In the genomic region with DNA sequence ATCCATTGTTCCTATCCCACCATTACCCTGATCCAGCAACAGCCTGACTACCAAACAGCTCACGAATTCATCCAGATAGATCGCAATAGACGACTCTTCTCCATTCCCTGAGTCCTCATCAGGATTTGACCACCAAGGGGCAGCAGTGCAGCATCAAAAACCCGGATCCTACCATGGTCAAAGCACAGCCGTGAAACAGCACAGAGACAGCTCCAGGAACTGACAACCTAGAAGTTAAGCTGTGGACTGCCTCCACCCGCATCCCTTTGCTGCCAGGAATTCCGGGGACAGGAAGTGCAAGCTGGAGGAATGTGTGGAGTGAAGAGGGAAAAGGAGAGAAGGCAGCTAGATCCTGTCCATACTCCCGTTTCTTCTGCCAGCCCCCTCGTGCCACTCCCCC, we compare ENCODE assay signal across 9 mouse cellular contexts. TPM values are rescaled to one million over a fixed set of nuclear protein-coding genes. Genes with fewer than 3 reads are reported as not detected.
A peak's percentile ranks its signal among the peaks of the same experiment; 100 is the strongest.
DNase-seq lines count a peak whose midpoint lies in the region; ATAC-seq and TF ChIP-seq lines count a peak whose summit lies in the region.
"Had no signal": no experiment of that assay in that cellular context is flagged by ENCODE, and none has a peak within 500 bp of the region (broad histone marks: within the 10 kb centered on the region; RNA-seq: fewer than 3 reads in every experiment).

No protein-coding gene starts in this region.

- TF ChIP-seq EP300 in stomach, postnatal 0 days (optimal IDR thresholded peaks at IDR 0.05), result no peak

- DNase-seq in 3T3-L1 (ENCODE audit: low read depth, low spot score), result peak; percentile 85
- peak; percentile 79 to 90 for DNase-seq in adrenal gland, adult (ENCODE audit: inconsistent age in 2 of 2, low spot score in 1 of 2)
- peak; percentile 67 for DNase-seq in embryo, embryonic 11.5 days (ENCODE audit: low read depth, low spot score)
- DNase-seq in heart, embryonic 10.5 days (ENCODE audit: low spot score), result peak; percentile 91
- DNase-seq in kidney, adult 8-10 months, result peak; percentile 80 to 81
- peak; percentile 64 for DNase-seq in liver, adult 2 months (ENCODE audit: extremely low read depth, low read depth, low spot score)
- peak; percentile 66 for DNase-seq in naive thymus-derived CD4-positive, alpha-beta T cell, adult 2 months (ENCODE audit: low read depth)
- peak; percentile 72 for DNase-seq in stomach, postnatal 0 days (ENCODE audit: low spot score)

- H3K79me2 ChIP-seq in liver, adult 2 months (ENCODE audit: control insufficient read depth, insufficient read depth, low read length), result no peaks in the 10 kb centered on the region

- ATAC-seq in stomach, postnatal 0 days (ENCODE audit: low FRiP score, low TSS enrichment), result peak; percentile 72

- H3K9me3 ChIP-seq in heart, embryonic 10.5 days, result no peaks in the 10 kb centered on the region
- no peaks in the 10 kb centered on the region for H3K9me3 ChIP-seq in stomach, postnatal 0 days (ENCODE audit: control insufficient read depth, low read length)
- H3K9me3 ChIP-seq: embryonic facial prominence, embryonic 12.5 days had no signal

- no peaks in the 10 kb centered on the region for H3K36me3 ChIP-seq in heart, embryonic 10.5 days
- no peaks in the 10 kb centered on the region for H3K36me3 ChIP-seq in liver, adult 2 months (ENCODE audit: control insufficient read depth, insufficient read depth, low read length)
- no peaks in the 10 kb centered on the region for H3K36me3 ChIP-seq in stomach, postnatal 0 days (ENCODE audit: control insufficient read depth, insufficient read depth, low read length)
- H3K36me3 ChIP-seq: embryonic facial prominence, embryonic 12.5 days had no signal

- TF ChIP-seq CTCF in liver, adult 2 months (IDR thresholded peaks at IDR 0.05; ENCODE audit: low read depth, low read length), result peak; percentile 74
- peak; percentile 92 for TF ChIP-seq CTCF in stomach, postnatal 0 days (IDR thresholded peaks at IDR 0.05; ENCODE audit: low read depth)

- H3K4me3 ChIP-seq in heart, embryonic 10.5 days, result no peak overlapping the region; the same call in 1 of the 2 replicates
- H3K4me3 ChIP-seq in liver, adult 2 months (ENCODE audit: insufficient read depth, low read depth, low read length), result no peak overlapping the region
- no peak overlapping the region for H3K4me3 ChIP-seq in stomach, postnatal 0 days (ENCODE audit: low read depth, low read length)
- H3K4me3 ChIP-seq: embryonic facial prominence, embryonic 12.5 days had no signal

- H3K4me2 ChIP-seq in stomach, postnatal 0 days (replicated peaks; ENCODE audit: low read depth), result no peak overlapping the region
- H3K4me2 ChIP-seq: embryonic facial prominence, embryonic 12.5 days had no signal

- peaks cover 33% of the 10 kb centered on the region for H3K4me1 ChIP-seq in heart, embryonic 10.5 days
- H3K4me1 ChIP-seq in liver, adult 2 months (ENCODE audit: control insufficient read depth, insufficient read depth, low read length), result peaks cover 7% of the 10 kb centered on the region; the same call in 1 of the 2 replicates
- H3K4me1 ChIP-seq in stomach, postnatal 0 days (replicated peaks; ENCODE audit: control insufficient read depth, insufficient read depth), result no peaks in the 10 kb centered on the region

- H3K27ac ChIP-seq in heart, embryonic 10.5 days, result peak overlapping the region; percentile 26
- H3K27ac ChIP-seq in liver, adult 2 months (replicated peaks; ENCODE audit: insufficient read depth, low read depth, low read length), result no peak overlapping the region
- H3K27ac ChIP-seq in stomach, postnatal 0 days (replicated peaks), result no peak overlapping the region
- H3K27ac ChIP-seq: embryonic facial prominence, embryonic 12.5 days had no signal

- H3K27me3 ChIP-seq in heart, embryonic 10.5 days (ENCODE audit: insufficient read depth, poor library complexity, severe bottlenecking), result 0 out of 2 replicates have a peak, but pooled peaks cover 6% of the 10 kb centered on the region
- no peaks in the 10 kb centered on the region for H3K27me3 ChIP-seq in liver, adult 2 months (ENCODE audit: control insufficient read depth, insufficient read depth, low read length)
- no peaks in the 10 kb centered on the region for H3K27me3 ChIP-seq in stomach, postnatal 0 days (ENCODE audit: control insufficient read depth, insufficient read depth, low read length)
- H3K27me3 ChIP-seq: embryonic facial prominence, embryonic 12.5 days had no signal

- H3K9ac ChIP-seq in liver, adult 2 months (ENCODE audit: low read depth, low read length), result no peak overlapping the region
- no peak overlapping the region for H3K9ac ChIP-seq in stomach, postnatal 0 days (ENCODE audit: low read length)
- H3K9ac ChIP-seq: embryonic facial prominence, embryonic 12.5 days had no signal

- WGBS in heart, embryonic 10.5 days, result 10% methylated on average over 9 of the region's 9 CpGs
- WGBS in liver, adult 2 months, result 23% methylated on average over 9 of the region's 9 CpGs
- WGBS in stomach, postnatal 0 days, result 19% methylated on average over 9 of the region's 9 CpGs

- no peak for TF ChIP-seq POLR2A in liver, adult 2 months (IDR thresholded peaks at IDR 0.05; ENCODE audit: extremely low read depth, insufficient read depth, low read length)

RNA-seq across cellular contexts. Expression of a gene that starts 13.6 kb away (rescaled TPM):
- 0.97 and 1.2 TPM in 2 replicates for polyA plus RNA-seq in heart, embryonic 10.5 days (2016; fragmentation: Nextera tagmentation; extraction: Ambion mirVana)
- total RNA-seq in liver, adult 2 months (2014; rRNA removed), result 0.92 and 1.5 TPM in 2 replicates
- 1.6 and 4.3 TPM in 2 replicates for polyA plus RNA-seq in liver, adult 2 months (2012; rRNA removed)
- polyA plus RNA-seq in stomach, postnatal 0 days (2015; fragmentation: Nextera tagmentation; extraction: Ambion mirVana), result 6.1 and 6.4 TPM in 2 replicates

RNA-seq across cellular contexts. Expression of a gene that starts 24.6 kb away (rescaled TPM):
- 1.0 and 1.1 TPM in 2 replicates for polyA plus RNA-seq in heart, embryonic 10.5 days (2016; fragmentation: Nextera tagmentation; extraction: Ambion mirVana)
- total RNA-seq in liver, adult 2 months (2014; rRNA removed), result 4.1 and 5.4 TPM in 2 replicates
- 13.4 and 15.4 TPM in 2 replicates for polyA plus RNA-seq in liver, adult 2 months (2012; rRNA removed)
- polyA plus RNA-seq in stomach, postnatal 0 days (2015; fragmentation: Nextera tagmentation; extraction: Ambion mirVana), result 5.7 and 5.8 TPM in 2 replicates

RNA-seq across cellular contexts. Expression of a gene that starts 56.2 kb away (rescaled TPM):
- polyA plus RNA-seq in heart, embryonic 10.5 days (2016; fragmentation: Nextera tagmentation; extraction: Ambion mirVana), result 7.9 and 10.1 TPM in 2 replicates
- total RNA-seq in liver, adult 2 months (2014; rRNA removed), result 1.2 and 2.1 TPM in 2 replicates
- polyA plus RNA-seq in liver, adult 2 months (2012; rRNA removed), result 1.4 and 1.8 TPM in 2 replicates
- polyA plus RNA-seq in stomach, postnatal 0 days (2015; fragmentation: Nextera tagmentation; extraction: Ambion mirVana), result 2.2 and 2.7 TPM in 2 replicates
